Mouse (Mus musculus) lung, adult 2 months (tissue): ENCODE results near the gene Rfx4.

Experiments used
- CTCF ChIP-seq: fragments of 200-500 bp; IDR thresholded peaks from 2 replicates; pipeline ENCODE4 v1.5.1; 2011; ENCODE audit warnings: mild to moderate bottlenecking, low read length, control low read depth; ENCODE audit not compliant: insufficient read depth
- POLR2A ChIP-seq: fragments of 200-500 bp; IDR thresholded peaks from 2 replicates; pipeline ENCODE4 v1.6.1; 2011; ENCODE audit warnings: low read depth, mild to moderate bottlenecking, control low read depth, low read length, borderline replicate concordance; ENCODE audit errors: extremely low read depth

DNA sequence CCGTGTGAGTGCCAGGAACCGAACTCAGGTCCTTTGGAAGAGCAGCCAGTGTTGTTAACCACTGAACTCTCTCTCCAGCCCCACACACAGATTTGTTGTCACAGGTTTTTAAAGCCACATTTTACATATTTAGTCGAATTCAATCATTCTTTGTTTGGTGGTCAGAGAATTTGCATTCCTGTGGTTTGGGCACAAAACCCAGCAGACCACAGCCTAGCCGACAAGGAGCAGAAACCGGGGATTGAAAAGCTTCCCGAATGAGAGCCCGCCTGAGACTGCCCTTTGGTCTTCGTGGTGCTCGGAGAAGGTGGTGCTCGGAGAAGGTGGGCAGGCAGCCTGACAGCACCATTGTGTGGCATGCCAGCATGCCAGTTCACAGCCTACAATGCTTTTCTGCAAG is 42.8 kb upstream of the Rfx4 start:
- no peak for TF ChIP-seq CTCF
- no peak for TF ChIP-seq POLR2A
